Mouse (Mus musculus): ENCODE measurements around the gene Ccno. TPM values are rescaled to one million over a fixed set of nuclear protein-coding genes. Genes with fewer than 3 reads are reported as not detected.
A peak's percentile ranks its signal among the peaks of the same experiment; 100 is the strongest.

Gene Ccno
- polyA plus RNA-seq, 1 experiment from 2014 or later, result 5.2 TPM

DNA sequence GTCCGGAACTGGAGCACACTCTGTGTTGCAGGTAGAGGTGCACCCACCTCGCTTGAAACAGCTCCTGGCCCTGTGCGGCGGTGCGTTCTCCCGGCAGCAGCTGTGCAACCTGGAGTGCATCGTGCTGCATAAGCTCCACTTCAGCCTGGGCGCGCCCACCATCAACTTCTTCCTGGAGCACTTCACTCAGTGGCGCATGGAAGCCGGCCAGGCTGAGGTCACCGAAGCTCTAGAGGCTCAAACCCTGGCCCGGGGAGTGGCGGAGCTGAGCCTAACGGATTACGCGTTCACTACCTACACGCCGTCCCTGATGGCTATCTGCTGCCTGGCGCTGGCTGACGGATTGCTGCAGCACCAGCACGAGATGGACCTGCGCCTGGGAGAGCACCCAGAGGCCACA is 1.9 kb downstream of the Ccno start:
- 1% methylated on average over 23 of the region's 23 CpGs for WGBS
- Histone ChIP-seq H3K9ac (no peak overlapping the region), H3K4me2 (peak overlapping the region; percentile 100), H3K4me1 (ENCODE audit: insufficient read depth) (no peaks in the 10 kb centered on the region; the same call in 1 of the 2 replicates), H3K27ac (ENCODE audit: low read depth) (no peak overlapping the region), H3K9me3 (ENCODE audit: low read depth, low read length) (no peaks in the 10 kb centered on the region), H3K4me3 (ENCODE audit: low read depth, low read length) (peak overlapping the region; percentile 51), H3K36me3 (ENCODE audit: insufficient read depth) (no peaks in the 10 kb centered on the region), H3K27me3 (ENCODE audit: insufficient read depth, low read length) (peaks cover 85% of the 10 kb centered on the region)
- TF ChIP-seq CTCF (IDR thresholded peaks at IDR 0.05; ENCODE audit: low read depth), result no peak
- ATAC-seq (ENCODE audit: insufficient read depth), result no peak
- DNase-seq, result peak; percentile 71

DNA sequence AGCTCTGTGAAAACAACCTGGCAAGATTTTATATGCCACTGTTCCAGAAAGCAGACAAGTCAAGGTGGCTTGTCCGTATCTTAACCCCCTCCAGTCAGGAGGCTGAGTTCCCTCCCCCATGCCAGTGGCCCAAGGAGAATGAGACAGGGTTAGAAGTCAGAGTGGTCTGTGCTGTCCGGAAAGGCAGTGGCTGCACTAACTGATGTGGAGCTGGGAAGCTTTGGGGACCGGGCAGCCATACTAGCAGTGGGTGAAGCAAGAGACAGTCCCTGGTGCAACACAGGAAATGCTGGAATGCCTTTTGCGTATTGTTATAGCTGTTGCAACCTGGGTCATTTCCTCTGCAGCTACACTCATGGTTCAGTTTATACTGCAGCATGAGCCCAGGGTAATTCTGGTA is 2.7 kb downstream of the Ccno start:
- WGBS, result 15% methylated on average over 4 of the region's 4 CpGs
- ATAC-seq (ENCODE audit: insufficient read depth), result no peak
- no peak overlapping the region for H3K4me3 ChIP-seq (ENCODE audit: low read depth, low read length)
- no peaks in the 10 kb centered on the region for H3K36me3 ChIP-seq (ENCODE audit: insufficient read depth)
- no peak for TF ChIP-seq CTCF (IDR thresholded peaks at IDR 0.05; ENCODE audit: low read depth)
- DNase-seq, result no peak
- peaks cover 90% of the 10 kb centered on the region for H3K27me3 ChIP-seq (ENCODE audit: insufficient read depth, low read length)
- H3K9ac ChIP-seq, result no peak overlapping the region
- H3K4me2 ChIP-seq, result no peak overlapping the region
- no peak overlapping the region for H3K27ac ChIP-seq (ENCODE audit: low read depth)
- no peaks in the 10 kb centered on the region; the same call in 1 of the 2 replicates for H3K4me1 ChIP-seq (ENCODE audit: insufficient read depth)
- H3K9me3 ChIP-seq (ENCODE audit: low read depth, low read length), result no peaks in the 10 kb centered on the region

DNA sequence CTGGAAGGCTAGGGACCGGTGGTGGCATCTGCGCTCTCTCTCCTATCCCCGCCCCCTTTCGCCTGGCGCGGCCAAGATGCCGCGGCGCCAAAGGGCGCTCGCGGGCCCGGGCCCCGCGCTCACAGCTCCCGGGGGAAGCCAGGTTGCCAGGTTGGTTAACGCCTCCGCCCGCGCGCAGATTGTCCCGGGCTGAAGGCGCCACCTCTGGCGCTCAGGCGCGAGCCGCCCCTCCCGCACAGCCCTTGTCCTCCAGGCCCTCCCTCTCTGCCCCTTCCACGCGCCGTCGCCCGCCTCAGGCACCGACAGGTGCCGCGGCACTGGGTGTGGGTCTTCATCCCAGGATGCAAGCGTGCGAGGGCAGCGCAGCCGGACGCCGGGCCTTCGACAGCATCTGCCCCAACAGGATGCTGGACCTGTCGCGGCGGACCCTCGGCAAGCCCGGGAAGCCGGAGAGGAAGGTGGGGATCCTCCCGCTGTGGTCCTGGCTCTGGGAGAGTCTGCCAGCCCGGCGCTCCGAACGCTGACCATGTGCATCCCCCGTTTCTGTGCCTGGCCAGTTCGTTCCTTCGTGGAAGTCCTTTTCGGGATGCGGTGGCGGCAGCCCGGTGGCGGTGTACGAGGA is 6.0 kb downstream of the Ccno start, which contains the start of gene Mcidas:
Gene Mcidas, plus strand, starts transcription at position 315 of the 622 bp plus-strand sequence.
- no peak for TF ChIP-seq CTCF (IDR thresholded peaks at IDR 0.05; ENCODE audit: low read depth)
- H3K9me3 ChIP-seq (ENCODE audit: low read depth, low read length), result no peaks in the 10 kb centered on the region
- ATAC-seq (ENCODE audit: insufficient read depth) (peak; percentile 36), DNase-seq (no peak)
- H3K27me3 ChIP-seq (ENCODE audit: insufficient read depth, low read length), result peaks cover 94% of the 10 kb centered on the region
- peak within 1 kb of the TSS; percentile 41 for H3K4me3 ChIP-seq (ENCODE audit: low read depth, low read length)
- no peak within 1 kb of the TSS for H3K27ac ChIP-seq (ENCODE audit: low read depth)
- no peak within 1 kb of the TSS for H3K9ac ChIP-seq
- H3K4me2 ChIP-seq, result peak within 1 kb of the TSS; percentile 73
- no peaks in the 10 kb centered on the region; the same call in 1 of the 2 replicates for H3K4me1 ChIP-seq (ENCODE audit: insufficient read depth)
- under 1% methylated on average over 63 of the region's 63 CpGs for WGBS
- no peaks in the 10 kb centered on the region for H3K36me3 ChIP-seq (ENCODE audit: insufficient read depth)

DNA sequence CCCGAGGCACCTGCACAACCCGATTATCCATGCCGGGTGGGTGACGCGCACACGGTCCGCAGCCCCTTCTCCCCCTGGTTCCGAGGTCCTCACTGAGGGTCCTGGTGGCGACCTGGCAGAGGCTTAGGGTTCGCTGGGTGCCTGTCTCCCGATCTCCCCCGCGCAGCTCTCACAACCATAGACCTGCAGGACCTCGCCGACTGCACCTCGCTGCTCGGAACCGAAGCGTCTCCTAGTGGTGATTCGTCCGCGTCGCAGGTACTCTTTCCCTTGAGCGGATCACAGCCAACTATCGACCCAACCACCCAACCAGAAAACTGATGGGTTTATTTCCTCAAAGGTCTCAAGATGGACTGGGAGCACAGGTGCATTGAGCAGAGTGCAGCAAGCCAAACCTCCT is 6.6 kb downstream of the Ccno start:
- Histone ChIP-seq H3K27me3 (ENCODE audit: insufficient read depth, low read length) (peaks cover 94% of the 10 kb centered on the region), H3K4me2 (peak overlapping the region; percentile 73), H3K36me3 (ENCODE audit: insufficient read depth) (no peaks in the 10 kb centered on the region), H3K9ac (no peak overlapping the region), H3K4me1 (ENCODE audit: insufficient read depth) (no peaks in the 10 kb centered on the region; the same call in 1 of the 2 replicates), H3K27ac (ENCODE audit: low read depth) (no peak overlapping the region), H3K9me3 (ENCODE audit: low read depth, low read length) (no peaks in the 10 kb centered on the region), H3K4me3 (ENCODE audit: low read depth, low read length) (peak overlapping the region; percentile 41)
- peak; percentile 77 for DNase-seq
- TF ChIP-seq CTCF (IDR thresholded peaks at IDR 0.05; ENCODE audit: low read depth), result peak; percentile 83
- 1% methylated on average over 25 of the region's 25 CpGs for whole genome bisulfite sequencing
- peak; percentile 26; the same call in 1 of the 2 replicates for ATAC-seq (ENCODE audit: insufficient read depth)

DNA sequence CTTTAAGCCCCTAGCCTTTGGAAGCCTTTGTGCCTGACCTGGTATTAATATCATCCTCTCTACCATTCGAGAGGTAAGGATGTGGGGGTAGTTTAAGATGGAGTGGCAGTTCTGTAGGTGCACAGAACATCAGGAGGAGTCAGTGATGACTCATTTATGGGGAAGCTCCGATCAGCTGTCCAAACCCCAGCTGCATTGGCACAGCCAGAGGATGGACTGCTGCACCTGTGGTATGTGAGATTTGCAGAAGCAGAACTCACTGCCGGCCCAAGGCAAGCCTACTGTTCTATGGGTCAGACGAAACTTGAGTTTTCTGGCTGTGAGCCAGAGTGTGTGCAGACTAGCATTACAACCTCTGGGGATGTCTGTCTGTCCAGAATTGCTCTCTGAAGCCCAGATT is 8.8 kb downstream of the Ccno start:
- no peak for ATAC-seq (ENCODE audit: insufficient read depth)
- H3K4me3 ChIP-seq (ENCODE audit: low read depth, low read length), result no peak overlapping the region
- H3K9ac ChIP-seq, result no peak overlapping the region
- H3K9me3 ChIP-seq (ENCODE audit: low read depth, low read length), result no peaks in the 10 kb centered on the region
- no peak overlapping the region for H3K4me2 ChIP-seq
- no peaks in the 10 kb centered on the region for H3K4me1 ChIP-seq (ENCODE audit: insufficient read depth)
- no peak for TF ChIP-seq CTCF (IDR thresholded peaks at IDR 0.05; ENCODE audit: low read depth)
- H3K27ac ChIP-seq (ENCODE audit: low read depth), result no peak overlapping the region
- H3K27me3 ChIP-seq (ENCODE audit: insufficient read depth, low read length), result peaks cover 80% of the 10 kb centered on the region
- DNase-seq, result no peak
- WGBS, result 47% methylated on average over 4 of the region's 4 CpGs
- no peaks in the 10 kb centered on the region for H3K36me3 ChIP-seq (ENCODE audit: insufficient read depth)

DNA sequence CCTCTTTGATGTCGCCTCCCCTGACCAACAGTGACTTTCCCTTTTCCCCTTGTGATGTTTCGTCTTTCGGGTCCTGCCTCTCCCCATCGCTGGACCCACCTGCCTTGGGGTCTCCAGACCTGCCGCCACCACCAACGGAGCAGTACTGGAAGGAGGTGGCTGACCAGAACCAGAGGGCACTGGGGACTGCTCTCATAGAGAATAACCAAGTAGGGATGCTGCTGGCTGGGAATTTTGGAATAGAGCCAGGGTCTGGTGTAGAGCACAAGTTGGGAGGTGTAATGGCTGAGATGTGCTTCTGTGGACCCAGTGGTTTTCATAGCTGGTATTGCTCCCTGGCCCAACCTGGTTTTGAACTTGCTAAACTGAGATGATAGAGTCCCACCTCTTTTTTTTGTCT is 9.8 kb downstream of the Ccno start:
- Histone ChIP-seq H3K4me3 (ENCODE audit: low read depth, low read length) (no peak overlapping the region), H3K4me1 (ENCODE audit: insufficient read depth) (no peaks in the 10 kb centered on the region), H3K4me2 (no peak overlapping the region), H3K27ac (ENCODE audit: low read depth) (no peak overlapping the region), H3K36me3 (ENCODE audit: insufficient read depth) (no peaks in the 10 kb centered on the region), H3K27me3 (ENCODE audit: insufficient read depth, low read length) (peaks cover 75% of the 10 kb centered on the region), H3K9me3 (ENCODE audit: low read depth, low read length) (no peaks in the 10 kb centered on the region), H3K9ac (no peak overlapping the region)
- 70% methylated on average over 6 of the region's 6 CpGs for WGBS
- DNase-seq (no peak), ATAC-seq (ENCODE audit: insufficient read depth) (no peak)
- no peak for TF ChIP-seq CTCF (IDR thresholded peaks at IDR 0.05; ENCODE audit: low read depth)

DNA sequence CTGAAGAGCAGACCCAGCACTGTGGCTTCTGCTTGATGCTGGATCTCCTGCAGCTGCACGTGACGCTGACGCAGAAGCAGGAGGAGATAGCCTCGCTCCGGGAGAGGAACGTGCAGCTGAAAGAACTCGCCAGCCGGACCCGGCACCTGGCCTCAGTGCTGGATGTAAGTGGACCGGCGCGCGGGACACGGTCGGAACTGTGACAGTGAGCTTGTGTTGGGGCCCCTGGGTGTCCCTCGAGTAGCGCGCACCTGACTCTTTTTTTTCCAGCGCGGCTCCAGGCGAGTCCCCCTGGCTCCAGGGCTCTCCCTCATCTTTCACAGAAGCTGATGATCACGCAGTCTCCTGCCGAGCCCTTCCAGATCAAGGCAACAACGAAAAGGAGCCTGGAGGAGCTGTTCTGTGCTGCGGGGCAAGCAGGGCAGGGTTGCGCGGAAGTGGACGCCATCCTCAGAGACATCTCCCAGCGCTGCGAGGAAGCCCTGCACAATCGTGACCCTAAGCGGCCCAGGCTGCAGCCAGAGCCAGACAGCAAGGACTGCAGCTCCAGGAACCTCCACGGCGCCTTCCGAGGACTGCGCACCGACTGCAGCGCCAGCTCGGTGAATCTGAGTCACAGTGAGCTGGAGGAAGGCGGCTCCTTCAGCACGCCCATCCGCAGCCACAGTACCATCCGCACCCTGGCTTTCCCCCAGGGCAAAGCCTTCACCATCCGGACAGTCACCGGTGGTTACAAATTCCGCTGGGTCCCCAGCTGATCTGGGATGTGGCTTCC is 11.0 kb downstream of the Ccno start:
- TF ChIP-seq CTCF (IDR thresholded peaks at IDR 0.05; ENCODE audit: low read depth), result no peak
- Histone ChIP-seq H3K27me3 (ENCODE audit: insufficient read depth, low read length) (peaks cover 64% of the 10 kb centered on the region), H3K9me3 (ENCODE audit: low read depth, low read length) (no peaks in the 10 kb centered on the region), H3K9ac (peak overlapping the region; percentile 27), H3K4me2 (peak overlapping the region; percentile 69), H3K36me3 (ENCODE audit: insufficient read depth) (no peaks in the 10 kb centered on the region), H3K4me3 (ENCODE audit: low read depth, low read length) (peak overlapping the region; percentile 34), H3K27ac (ENCODE audit: low read depth) (no peak overlapping the region), H3K4me1 (ENCODE audit: insufficient read depth) (no peaks in the 10 kb centered on the region)
- 1% methylated on average over 45 of the region's 46 CpGs for WGBS
- DNase-seq, result peak; percentile 54
- 0 out of 2 replicates have a peak, but pooled peaks have one; percentile 21 for ATAC-seq (ENCODE audit: insufficient read depth)

Data from lung, embryonic 14.5 days (tissue).